Mouse (Mus musculus) kidney, embryonic 15.5 days (tissue): Measurements from ENCODE around the gene Pinlyp. TPM values are rescaled to one million over a fixed set of nuclear protein-coding genes. Genes with fewer than 3 reads are reported as not detected.

Experiments used
- ATAC-seq: fragments of 200-750 bp; cut with Nextera tagmentation; replicated peaks from 2 replicates; pipeline ENCODE4 v1.8.0; 2017; ENCODE audit warnings: moderate TSS enrichment; ENCODE audit not compliant: low FRiP score
- H3K27ac ChIP-seq: fragments of 300-500 bp; sonication (generic); 2 replicates; pipeline ENCODE4 v1.5.1; 2015; ENCODE audit warnings: mild to moderate bottlenecking, inconsistent platforms
- H3K27me3 ChIP-seq: fragments of 300-500 bp; sonication (generic); 2 replicates; pipeline ENCODE4 v1.6.1; 2015; ENCODE audit warnings: inconsistent platforms
- H3K36me3 ChIP-seq: fragments of 300-500 bp; sonication (generic); 2 replicates; pipeline ENCODE4 v1.6.1; 2015; ENCODE audit warnings: inconsistent platforms
- H3K4me1 ChIP-seq: fragments of 300-500 bp; sonication (generic); 2 replicates; pipeline ENCODE4 v1.6.1; 2015; ENCODE audit warnings: inconsistent platforms
- H3K4me2 ChIP-seq: fragments of 300-500 bp; sonication (generic); 2 replicates; pipeline ENCODE4 v1.6.1; 2015; ENCODE audit warnings: moderate library complexity, mild to moderate bottlenecking, inconsistent platforms
- H3K4me3 ChIP-seq: fragments of 300-500 bp; sonication (generic); replicated peaks from 2 replicates; pipeline ENCODE4 v1.5.1; 2015; ENCODE audit warnings: mild to moderate bottlenecking, inconsistent platforms
- H3K9ac ChIP-seq: fragments of 300-500 bp; sonication (generic); 2 replicates; pipeline ENCODE4 v1.6.1; 2015; ENCODE audit warnings: mild to moderate bottlenecking, inconsistent platforms
- H3K9me3 ChIP-seq: fragments of 300-500 bp; sonication (generic); replicated peaks from 2 replicates; pipeline ENCODE4 v1.6.1; 2016; ENCODE audit warnings: inconsistent platforms
- WGBS: fragments of 180-500 bp; shearing (Covaris S2); methylation state at CpG from one replicate; pipeline ENCODE4 v1.1.7; 2015; ENCODE audit warnings: mixed read lengths; 5-methylcytosine and 5-hydroxymethylcytosine counted together
- polyA plus RNA-seq: library from polyadenylated mRNA; unstranded; fragments of >200 nt; fragmentation: Nextera tagmentation; extraction: Ambion mirVana; gene quantifications from 2 replicates; pipeline ENCODE4 v1.2.1, GENCODE M21; 2015

Pinlyp gene
- polyA plus RNA-seq, 1 experiment from 2014 or later, result 0.31 TPM

DNA sequence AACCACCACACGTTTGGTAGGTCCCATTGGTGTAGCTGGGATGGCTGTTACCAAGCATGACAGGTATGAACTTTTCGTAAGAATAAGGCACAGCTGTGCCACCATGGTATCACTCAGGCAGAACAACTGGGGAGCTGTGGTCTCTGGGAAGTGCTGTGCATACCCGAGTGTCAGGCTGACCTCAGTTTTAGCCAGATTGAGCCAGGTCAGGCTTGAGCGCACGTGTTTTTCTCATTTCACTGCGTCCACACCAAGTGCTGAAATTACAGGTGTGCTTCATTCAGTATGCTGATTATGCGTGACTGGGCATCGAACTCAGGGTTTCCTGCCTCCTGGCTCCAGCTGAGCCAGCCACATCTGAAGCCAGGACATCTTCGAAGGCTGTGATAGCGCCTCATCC is 9.9 kb upstream of the Pinlyp start:
- H3K4me3 ChIP-seq, result no peak overlapping the region
- peaks cover 92% of the 10 kb centered on the region for H3K36me3 ChIP-seq
- no peak overlapping the region for H3K4me2 ChIP-seq
- no peaks in the 10 kb centered on the region for H3K27me3 ChIP-seq
- H3K4me1 ChIP-seq, result peaks cover 5% of the 10 kb centered on the region; the same call in 1 of the 2 replicates
- ATAC-seq, result 0 out of 2 replicates have a peak, but pooled peaks have one; percentile 12
- WGBS, result 80% methylated on average over 10 of the region's 10 CpGs
- no peak overlapping the region for H3K9ac ChIP-seq
- H3K27ac ChIP-seq, result peak overlapping the region; percentile 14; the same call in 1 of the 2 replicates
- no peaks in the 10 kb centered on the region; the same call in 1 of the 2 replicates for H3K9me3 ChIP-seq

DNA sequence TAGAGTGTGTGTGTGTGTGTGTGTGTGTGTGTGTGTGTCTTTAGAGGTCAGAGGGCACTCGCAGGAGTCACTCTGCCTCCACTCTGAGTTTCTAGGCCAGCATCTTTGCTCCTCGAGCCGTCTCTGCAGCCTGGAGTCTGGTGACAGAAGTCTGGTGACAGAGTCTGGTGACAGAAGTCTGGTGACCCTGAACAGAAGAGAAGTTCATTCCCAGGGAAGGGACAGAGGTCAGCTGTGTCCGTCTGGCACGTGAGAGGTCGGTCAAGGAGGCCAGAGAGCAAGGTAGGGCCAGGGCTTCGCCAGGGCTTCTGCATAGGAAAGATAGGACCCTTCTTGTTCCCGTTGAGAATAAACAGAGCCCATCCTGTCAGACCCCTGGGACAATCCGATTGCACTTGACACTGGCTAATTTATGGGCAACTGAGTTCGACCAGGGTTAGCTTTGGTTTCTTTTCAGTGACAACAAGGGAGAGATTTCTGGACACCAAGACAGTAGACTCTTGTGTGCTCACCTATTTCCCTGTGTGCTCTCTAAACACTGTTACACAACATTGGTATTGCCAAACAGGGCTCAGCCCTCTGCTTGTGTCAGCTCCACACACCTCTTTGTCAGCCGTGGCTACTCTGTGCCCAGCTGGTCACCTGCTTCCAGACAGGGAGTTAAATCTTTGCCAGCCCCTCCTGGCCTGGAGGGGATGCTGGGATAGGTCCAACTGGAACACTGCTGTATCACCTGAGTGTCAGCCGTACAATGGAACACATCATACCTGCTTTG is 6.3 kb upstream of the Pinlyp start:
- Histone ChIP-seq H3K4me2 (no peak overlapping the region), H3K4me3 (no peak overlapping the region), H3K9ac (no peak overlapping the region), H3K9me3 (no peaks in the 10 kb centered on the region; the same call in 1 of the 2 replicates), H3K27ac (no peak overlapping the region), H3K27me3 (no peaks in the 10 kb centered on the region), H3K4me1 (peaks cover 14% of the 10 kb centered on the region), H3K36me3 (peaks cover 85% of the 10 kb centered on the region)
- no peak for ATAC-seq
- 72% methylated on average over 12 of the region's 12 CpGs for WGBS

DNA sequence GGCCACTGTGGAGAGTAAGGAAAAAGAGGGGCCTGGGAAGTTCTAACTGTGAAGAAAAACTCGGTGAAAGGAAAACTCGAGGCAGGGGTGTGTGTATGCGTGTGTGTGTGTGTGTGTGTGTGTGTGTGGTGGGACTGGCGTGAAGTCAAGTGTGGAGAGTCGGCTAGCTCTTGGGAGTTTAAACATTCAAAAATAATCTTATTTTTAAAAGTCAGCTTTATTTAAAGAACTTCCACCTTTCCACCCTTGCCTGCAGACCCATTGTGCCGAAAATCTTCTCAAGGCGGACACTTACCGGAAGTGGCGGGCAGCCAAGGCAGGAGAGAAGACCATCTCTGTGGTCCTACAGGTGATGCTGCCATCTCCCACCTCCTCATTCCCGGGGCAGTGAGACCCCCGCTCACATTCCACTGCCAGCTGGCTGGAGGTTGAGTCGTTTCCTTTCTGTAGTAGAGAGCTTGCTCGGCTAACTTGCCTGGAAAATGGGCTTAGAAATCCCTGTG is 1.7 kb upstream of the Pinlyp start:
- peak overlapping the region; percentile 87 for H3K4me3 ChIP-seq
- no peaks in the 10 kb centered on the region for H3K9me3 ChIP-seq
- H3K36me3 ChIP-seq, result peaks cover 45% of the 10 kb centered on the region
- peak overlapping the region; percentile 74 for H3K4me2 ChIP-seq
- H3K9ac ChIP-seq, result peak overlapping the region; percentile 83
- ATAC-seq, result no peak
- WGBS, result 21% methylated on average over 13 of the region's 13 CpGs
- H3K27ac ChIP-seq, result peak overlapping the region; percentile 96
- H3K27me3 ChIP-seq, result no peaks in the 10 kb centered on the region
- peaks cover 20% of the 10 kb centered on the region for H3K4me1 ChIP-seq

DNA sequence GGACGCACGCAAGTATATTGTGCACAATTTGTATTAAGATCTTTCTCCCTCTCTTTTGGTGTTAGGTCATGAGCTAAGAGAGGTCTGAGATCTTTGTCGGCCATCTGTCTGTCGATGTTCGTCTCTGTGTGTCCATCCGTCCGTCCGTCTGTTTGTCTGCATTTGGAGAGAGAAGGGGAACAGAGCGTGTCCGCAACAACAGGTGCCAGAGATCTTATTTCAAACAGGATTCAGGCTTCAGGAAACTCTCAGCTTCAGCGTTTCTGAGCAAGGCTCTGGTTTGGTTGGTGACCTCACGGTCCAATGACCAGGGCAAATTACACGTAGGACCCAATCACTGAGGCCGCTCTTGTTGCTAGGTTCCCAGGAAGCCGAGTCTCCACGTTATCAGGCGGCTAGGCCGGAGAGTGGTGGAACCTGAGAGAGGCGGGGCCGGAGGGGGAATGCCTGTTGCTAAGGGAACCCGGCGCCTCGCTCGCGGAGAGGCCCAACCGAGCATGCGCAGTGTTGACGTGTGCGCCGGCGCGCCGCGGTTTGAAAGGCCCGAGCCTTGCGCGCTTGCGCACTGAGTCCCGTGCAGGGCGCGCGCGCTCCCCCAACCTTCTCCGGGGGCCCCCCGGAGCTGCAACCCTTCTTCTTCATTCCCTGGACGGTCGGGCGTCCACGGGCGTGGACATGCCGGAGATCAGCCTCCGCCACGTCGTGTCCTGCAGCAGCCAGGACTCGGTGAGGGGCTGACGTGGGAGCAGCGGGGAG is 894 bp upstream of the Pinlyp start:
- peaks cover 20% of the 10 kb centered on the region for H3K4me1 ChIP-seq
- H3K27me3 ChIP-seq, result no peaks in the 10 kb centered on the region
- peak overlapping the region; percentile 74 for H3K4me2 ChIP-seq
- H3K4me3 ChIP-seq, result peak overlapping the region; percentile 87
- H3K9me3 ChIP-seq, result no peaks in the 10 kb centered on the region
- peak overlapping the region; percentile 83 for H3K9ac ChIP-seq
- H3K36me3 ChIP-seq, result peaks cover 37% of the 10 kb centered on the region
- ATAC-seq, result peak; percentile 99
- under 1% methylated on average over 57 of the region's 57 CpGs for WGBS
- peak overlapping the region; percentile 96 for H3K27ac ChIP-seq

DNA sequence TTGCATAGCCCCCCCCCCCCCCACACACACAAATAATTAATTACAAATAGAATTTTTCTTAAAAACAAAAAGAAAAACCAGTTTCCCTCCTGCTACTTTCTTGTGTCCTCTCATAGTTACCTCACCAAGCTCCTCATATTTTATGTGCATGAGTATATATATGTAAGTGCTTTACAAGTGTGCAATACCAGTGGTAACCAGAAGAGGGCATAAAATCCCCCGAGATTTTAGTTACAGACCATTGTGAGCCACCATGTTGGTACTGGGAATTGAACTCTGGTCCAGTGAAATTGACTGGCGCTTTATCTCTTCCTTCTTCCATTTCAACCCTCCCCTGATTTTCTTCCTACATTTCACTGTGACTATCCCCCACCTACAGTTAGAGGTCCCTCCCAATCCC is 1.4 kb downstream of the Pinlyp start:
- H3K4me3 ChIP-seq, result no peak overlapping the region
- H3K4me2 ChIP-seq, result no peak overlapping the region
- H3K9me3 ChIP-seq, result no peaks in the 10 kb centered on the region
- H3K9ac ChIP-seq, result no peak overlapping the region
- H3K4me1 ChIP-seq, result peaks cover 22% of the 10 kb centered on the region
- 87% methylated on average over 2 of the region's 2 CpGs for WGBS
- no peak overlapping the region for H3K27ac ChIP-seq
- ATAC-seq, result no peak
- H3K27me3 ChIP-seq, result no peaks in the 10 kb centered on the region
- peaks cover 14% of the 10 kb centered on the region for H3K36me3 ChIP-seq

DNA sequence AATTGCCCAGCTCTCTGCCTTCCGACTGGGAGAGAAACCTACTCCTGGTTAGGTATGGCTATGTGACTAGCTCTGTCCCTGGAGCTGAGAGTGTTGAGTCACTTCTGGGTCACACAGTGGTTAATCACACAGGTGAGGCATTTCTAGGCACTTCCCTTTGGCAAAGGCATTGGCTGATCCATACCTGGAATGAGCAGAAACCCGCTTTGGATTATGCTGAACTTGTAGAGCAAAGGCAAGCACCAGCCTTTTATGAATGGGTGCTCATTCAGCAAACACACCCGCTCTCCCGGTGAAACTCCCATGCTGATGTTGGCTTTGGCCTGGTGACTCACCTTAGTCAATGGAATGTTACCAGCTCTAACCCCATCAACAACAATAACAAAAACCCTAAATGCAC is 6.2 kb downstream of the Pinlyp start:
- Histone ChIP-seq H3K27ac (no peak overlapping the region), H3K4me2 (no peak overlapping the region), H3K27me3 (no peaks in the 10 kb centered on the region), H3K4me3 (no peak overlapping the region), H3K36me3 (peaks cover 15% of the 10 kb centered on the region), H3K4me1 (peaks cover 28% of the 10 kb centered on the region), H3K9ac (no peak overlapping the region), H3K9me3 (no peaks in the 10 kb centered on the region)
- 89% methylated on average over 4 of the region's 4 CpGs for WGBS
- no peak for ATAC-seq

DNA sequence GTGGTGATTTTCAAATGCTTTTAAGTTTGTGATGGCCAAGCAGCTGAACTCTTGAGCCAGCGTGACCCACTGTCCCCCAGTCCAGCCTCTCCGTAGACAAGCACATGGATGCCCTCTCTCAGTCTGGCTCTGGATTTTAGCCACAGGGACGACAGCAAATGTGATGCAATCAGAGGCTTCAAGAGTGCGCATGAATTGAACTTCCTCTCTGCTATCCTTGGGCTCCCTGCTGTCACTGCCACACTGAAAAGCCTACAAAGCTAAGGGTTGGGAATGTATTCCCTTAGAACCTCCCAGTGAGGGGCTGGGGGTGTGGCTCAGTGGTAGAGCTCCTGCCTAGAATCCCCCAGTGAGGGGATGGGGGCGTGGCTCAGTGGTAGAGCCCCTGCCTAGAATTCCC is 7.2 kb downstream of the Pinlyp start:
- peaks cover 35% of the 10 kb centered on the region for H3K4me1 ChIP-seq
- no peak for ATAC-seq
- no peaks in the 10 kb centered on the region for H3K9me3 ChIP-seq
- WGBS, result 89% methylated on average over 5 of the region's 5 CpGs
- no peak overlapping the region for H3K4me2 ChIP-seq
- H3K9ac ChIP-seq, result no peak overlapping the region
- H3K36me3 ChIP-seq, result peaks cover 25% of the 10 kb centered on the region
- no peak overlapping the region for H3K4me3 ChIP-seq
- H3K27ac ChIP-seq, result no peak overlapping the region
- no peaks in the 10 kb centered on the region for H3K27me3 ChIP-seq

- Histone ChIP-seq H3K4me1 (peaks cover 39% of the 10 kb centered on the region), H3K9ac (no peak overlapping the region), H3K27ac (peak overlapping the region; percentile 77), H3K4me2 (no peak overlapping the region), H3K9me3 (no peaks in the 10 kb centered on the region), H3K4me3 (no peak overlapping the region), H3K36me3 (peaks cover 30% of the 10 kb centered on the region), H3K27me3 (no peaks in the 10 kb centered on the region; the same call in 1 of the 2 replicates)
- ATAC-seq, result no peak
- 48% methylated on average over 5 of the region's 5 CpGs for WGBS
These were observed 7.8 kb downstream of the Pinlyp start for GRCm38 (mm10) chr7:24538154-24538553.

- peaks cover 31% of the 10 kb centered on the region for H3K36me3 ChIP-seq
- H3K27ac ChIP-seq, result peak overlapping the region; percentile 77
- H3K9me3 ChIP-seq, result no peaks in the 10 kb centered on the region
- no peak overlapping the region for H3K9ac ChIP-seq
- H3K4me1 ChIP-seq, result peaks cover 40% of the 10 kb centered on the region
- ATAC-seq, result no peak
- WGBS, result 65% methylated on average over 5 of the region's 5 CpGs
- no peaks in the 10 kb centered on the region; the same call in 1 of the 2 replicates for H3K27me3 ChIP-seq
- H3K4me2 ChIP-seq, result 0 out of 2 replicates have a peak overlapping the region, but pooled peaks have one; percentile 21
- no peak overlapping the region for H3K4me3 ChIP-seq
These were observed 8.3 kb downstream of the Pinlyp start for GRCm38 (mm10) chr7:24537591-24537990.

- Histone ChIP-seq H3K4me1 (peaks cover 45% of the 10 kb centered on the region), H3K4me2 (0 out of 2 replicates have a peak overlapping the region, but pooled peaks have one; percentile 21), H3K9me3 (no peaks in the 10 kb centered on the region), H3K36me3 (peaks cover 31% of the 10 kb centered on the region), H3K9ac (no peak overlapping the region), H3K27ac (peak overlapping the region; percentile 77), H3K4me3 (no peak overlapping the region), H3K27me3 (no peaks in the 10 kb centered on the region; the same call in 1 of the 2 replicates)
- ATAC-seq, result no peak; the same call in 1 of the 2 replicates
- 31% methylated on average over 4 of the region's 4 CpGs for WGBS
These were observed 8.8 kb downstream of the Pinlyp start for GRCm38 (mm10) chr7:24537081-24537480.

DNA sequence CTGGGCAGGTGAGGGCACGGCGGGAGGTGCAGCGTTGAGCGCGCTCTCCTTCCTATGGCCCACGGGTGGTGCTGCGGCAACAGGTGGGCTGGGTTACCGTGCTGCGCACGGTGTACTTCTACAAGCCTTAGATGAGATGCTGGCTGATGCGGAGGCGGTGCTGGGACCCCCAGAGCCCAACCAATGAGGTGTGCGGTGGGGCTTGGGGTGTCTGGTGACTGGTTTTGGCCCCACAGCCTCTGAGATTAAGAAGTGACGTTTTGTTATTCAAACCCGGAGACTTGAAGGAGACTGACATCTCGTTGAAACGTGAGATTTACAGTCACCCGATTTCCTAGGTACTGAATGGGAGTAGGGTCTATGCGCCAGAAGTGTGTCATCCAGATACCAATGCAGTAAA is 11.6 kb downstream of the Pinlyp start:
- no peaks in the 10 kb centered on the region; the same call in 1 of the 2 replicates for H3K27me3 ChIP-seq
- 36% methylated on average over 19 of the region's 19 CpGs for WGBS
- peak overlapping the region; percentile 40 for H3K4me2 ChIP-seq
- no peak overlapping the region for H3K9ac ChIP-seq
- H3K9me3 ChIP-seq, result no peaks in the 10 kb centered on the region
- ATAC-seq, result no peak
- H3K36me3 ChIP-seq, result peaks cover 31% of the 10 kb centered on the region
- H3K4me1 ChIP-seq, result peaks cover 58% of the 10 kb centered on the region
- H3K4me3 ChIP-seq, result no peak overlapping the region
- no peak overlapping the region for H3K27ac ChIP-seq

DNA sequence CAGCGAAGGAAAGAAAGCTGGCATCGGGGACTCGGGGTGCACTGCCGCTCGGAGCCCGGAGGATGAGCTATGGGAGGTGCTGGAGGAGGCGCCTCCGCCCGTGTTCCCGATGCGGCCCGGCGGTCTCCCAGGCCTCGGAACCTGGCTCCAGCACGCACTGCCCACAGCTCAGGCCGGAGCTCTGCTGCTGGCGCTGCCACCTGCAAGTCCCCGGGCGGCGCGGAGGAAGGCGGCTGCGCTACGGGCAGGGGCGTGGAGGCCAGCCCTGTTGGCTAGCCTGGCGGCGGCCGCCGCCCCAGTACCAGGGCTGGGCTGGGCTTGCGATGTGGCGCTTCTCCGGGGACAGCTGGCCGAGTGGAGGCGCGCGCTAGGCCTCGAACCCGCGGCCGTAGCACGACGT is 12.1 kb downstream of the Pinlyp start:
- Histone ChIP-seq H3K4me3 (0 out of 2 replicates have a peak overlapping the region, but pooled peaks have one; percentile 3), H3K9me3 (no peaks in the 10 kb centered on the region), H3K27ac (no peak overlapping the region), H3K4me2 (peak overlapping the region; percentile 40), H3K4me1 (peaks cover 60% of the 10 kb centered on the region), H3K36me3 (peaks cover 31% of the 10 kb centered on the region), H3K9ac (no peak overlapping the region), H3K27me3 (no peaks in the 10 kb centered on the region; the same call in 1 of the 2 replicates)
- ATAC-seq, result no peak
- WGBS, result 38% methylated on average over 42 of the region's 42 CpGs
